Mouse (Mus musculus): Measurements from ENCODE around the gene E330017A01Rik. TPM values are rescaled to one million over a fixed set of nuclear protein-coding genes. Genes with fewer than 3 reads are reported as not detected.

The E330017A01Rik gene
- total RNA-seq (2014; rRNA removed) = not detected in 2 replicates
- 0.14 TPM in 1 of 2 replicates, not detected in the other for polyA plus RNA-seq (2015; fragmentation: Nextera tagmentation; extraction: Ambion mirVana)

DNA sequence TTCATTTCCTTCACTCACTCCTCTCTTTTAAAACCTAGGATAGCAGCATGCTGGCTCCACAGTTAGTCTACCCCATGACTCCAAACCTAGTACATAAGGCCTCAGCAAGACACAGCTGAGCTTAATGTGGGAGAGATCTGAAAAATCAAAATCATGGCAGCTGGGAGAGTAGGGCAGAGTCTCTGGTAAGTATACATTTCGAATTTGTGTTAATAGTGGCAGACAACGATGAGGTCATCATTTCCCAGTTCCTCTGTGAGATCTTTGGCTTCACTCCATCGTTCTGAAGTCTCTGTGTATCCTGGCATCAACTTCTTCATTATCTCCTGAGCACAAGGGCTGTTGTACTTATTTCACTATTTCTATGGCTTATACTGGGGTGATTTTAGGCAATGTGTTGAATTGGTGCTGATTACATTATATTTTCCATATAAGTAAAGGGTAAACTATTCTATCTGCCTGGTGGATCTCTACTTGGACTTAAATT, at the start of gene E330017A01Rik:
Gene E330017A01Rik, minus strand, starts transcription at position 51 of the 487 bp plus-strand sequence.
- TF ChIP-seq CTCF (IDR thresholded peaks at IDR 0.05) = no peak
- WGBS = 88% methylated on average over 3 of the region's 3 CpGs
- no peaks in the 10 kb centered on the region for H3K36me3 ChIP-seq (ENCODE audit: insufficient read depth, low read length)
- H3K9me3 ChIP-seq (ENCODE audit: low read length) = no peaks in the 10 kb centered on the region
- no peaks in the 10 kb centered on the region for H3K27me3 ChIP-seq (ENCODE audit: insufficient read depth, low read length)
- no peak within 1 kb of the TSS for H3K27ac ChIP-seq (ENCODE audit: low read depth, low read length)
- H3K4me1 ChIP-seq (ENCODE audit: insufficient read depth, low read length) = no peaks in the 10 kb centered on the region
- H3K4me2 ChIP-seq (ENCODE audit: low read depth, low read length, poor library complexity, severe bottlenecking) = no peak within 1 kb of the TSS
- no peak within 1 kb of the TSS for H3K4me3 ChIP-seq (ENCODE audit: low read depth, low read length)
- ATAC-seq (ENCODE audit: low FRiP score) (no peak), DNase-seq (ENCODE audit: low spot score) (no peak)
- no peak within 1 kb of the TSS for H3K9ac ChIP-seq (replicated peaks; ENCODE audit: low read length, poor library complexity, severe bottlenecking)

DNA sequence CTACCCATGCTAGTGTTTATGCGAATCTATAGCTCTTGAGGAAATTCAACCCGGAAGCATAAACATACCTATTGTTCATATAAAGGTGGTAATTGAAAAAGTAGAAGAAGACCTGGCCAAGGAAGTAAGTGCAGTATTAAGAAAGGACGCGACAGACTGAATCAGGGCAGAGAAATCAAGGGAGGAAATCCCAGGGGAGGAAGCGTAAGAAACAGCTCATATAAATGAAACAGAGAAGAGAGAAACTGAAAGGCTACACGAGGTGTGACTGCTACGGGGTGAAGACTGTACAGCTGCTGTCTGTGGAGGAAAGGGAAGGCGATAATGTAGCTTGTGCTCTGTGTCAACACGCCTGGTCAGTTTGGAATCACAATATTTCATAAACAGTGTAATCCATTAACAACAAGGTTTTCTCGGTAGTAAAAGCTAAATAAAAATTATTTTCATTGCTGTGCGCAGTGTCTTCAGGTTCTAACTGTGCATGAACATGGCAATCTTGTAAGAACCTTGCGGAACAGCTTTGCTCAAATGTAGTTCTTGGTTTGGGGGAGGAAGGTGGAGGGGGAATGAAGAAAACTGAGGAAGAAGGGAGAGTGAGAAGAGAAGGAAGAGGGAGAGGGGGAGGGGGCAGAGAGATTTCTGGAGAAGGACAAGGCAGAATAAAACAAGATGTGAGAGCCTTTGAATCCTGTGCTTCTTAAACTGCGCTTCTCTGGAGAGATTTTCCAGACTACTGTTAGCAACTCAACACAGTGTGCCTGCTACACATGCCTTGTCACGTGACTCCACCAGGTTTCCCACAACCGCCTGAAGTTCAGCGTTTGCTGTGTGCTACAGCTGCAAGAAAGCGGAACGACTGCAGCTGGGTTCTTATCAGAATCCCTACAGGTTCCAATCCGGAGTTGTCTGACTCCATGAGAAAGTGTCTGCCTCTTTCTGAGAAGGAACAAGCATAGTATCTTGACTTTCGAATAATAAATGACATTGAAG, 47.3 kb upstream of the E330017A01Rik start:
- WGBS = 82% methylated on average over 20 of the region's 20 CpGs
- H3K9me3 ChIP-seq (ENCODE audit: low read length) = no peaks in the 10 kb centered on the region

DNA sequence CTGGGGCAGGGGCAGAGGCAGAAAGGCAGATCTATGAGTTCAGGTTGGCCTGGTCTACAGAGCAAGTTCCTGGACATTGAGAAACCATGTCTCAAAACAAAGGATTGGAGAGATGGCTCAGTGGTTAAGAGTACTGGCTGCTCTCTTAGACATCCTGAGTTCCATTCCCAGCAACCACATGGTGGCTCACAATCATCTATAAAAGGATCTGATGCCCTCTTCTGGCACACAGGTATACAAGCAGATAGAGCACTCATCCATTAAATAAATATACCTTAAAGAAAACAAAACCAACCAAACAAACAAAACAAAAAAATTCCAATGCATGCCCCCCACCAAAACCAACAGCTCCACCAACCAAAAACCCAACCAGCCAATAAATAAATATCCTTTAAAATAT, 46.0 kb upstream of the E330017A01Rik start:
- H3K36me3 ChIP-seq (ENCODE audit: insufficient read depth, low read length) = no peaks in the 10 kb centered on the region; the same call in 1 of the 2 replicates
- H3K9ac ChIP-seq (replicated peaks; ENCODE audit: low read length, poor library complexity, severe bottlenecking) = no peak overlapping the region
- no peaks in the 10 kb centered on the region for H3K4me1 ChIP-seq (ENCODE audit: insufficient read depth, low read length)
- no peaks in the 10 kb centered on the region for H3K27me3 ChIP-seq (ENCODE audit: insufficient read depth, low read length)
- DNase-seq (ENCODE audit: low spot score) = no peak
- no peaks in the 10 kb centered on the region for H3K9me3 ChIP-seq (ENCODE audit: low read length)
- TF ChIP-seq CTCF (IDR thresholded peaks at IDR 0.05) = 0 out of 2 replicates have a peak, but pooled peaks have one; percentile 13
- ATAC-seq (ENCODE audit: low FRiP score) = no peak
- no peak overlapping the region for H3K4me3 ChIP-seq (ENCODE audit: low read depth, low read length)
- H3K4me2 ChIP-seq (ENCODE audit: low read depth, low read length, poor library complexity, severe bottlenecking) = no peak overlapping the region
- H3K27ac ChIP-seq (ENCODE audit: low read depth, low read length) = no peak overlapping the region

More for the DNA sequence above, 47.3 kb upstream of the E330017A01Rik start:
- no peak for DNase-seq (ENCODE audit: low spot score)
- no peaks in the 10 kb centered on the region for H3K27me3 ChIP-seq (ENCODE audit: insufficient read depth, low read length)
- H3K4me1 ChIP-seq (ENCODE audit: insufficient read depth, low read length) = no peaks in the 10 kb centered on the region
- TF ChIP-seq CTCF (IDR thresholded peaks at IDR 0.05) = no peak
- no peak for ATAC-seq (ENCODE audit: low FRiP score)
- H3K4me3 ChIP-seq (ENCODE audit: low read depth, low read length) = no peak overlapping the region
- H3K9ac ChIP-seq (replicated peaks; ENCODE audit: low read length, poor library complexity, severe bottlenecking) = no peak overlapping the region
- no peaks in the 10 kb centered on the region; the same call in 1 of the 2 replicates for H3K36me3 ChIP-seq (ENCODE audit: insufficient read depth, low read length)
- H3K27ac ChIP-seq (ENCODE audit: low read depth, low read length) = no peak overlapping the region
- no peak overlapping the region for H3K4me2 ChIP-seq (ENCODE audit: low read depth, low read length, poor library complexity, severe bottlenecking)

DNA sequence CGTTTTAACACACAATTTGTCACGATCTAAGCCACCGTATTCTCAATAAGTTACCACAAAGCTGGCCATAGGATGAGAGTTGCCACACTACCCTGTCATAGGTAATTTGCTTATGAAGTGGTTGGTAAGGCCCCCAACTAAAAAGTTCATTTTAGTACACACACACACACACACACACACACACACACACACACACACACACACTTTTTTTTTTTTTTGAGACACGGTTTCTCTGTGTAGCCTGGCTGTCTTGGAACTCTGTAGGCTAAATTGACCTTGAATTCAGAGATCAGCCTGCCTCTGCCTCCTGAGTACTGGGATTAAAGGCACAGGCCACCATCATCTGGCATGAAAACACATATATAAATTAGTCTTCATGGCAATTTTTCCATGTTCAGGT, 45.4 kb upstream of the E330017A01Rik start:
- DNase-seq (ENCODE audit: low spot score) (no peak), ATAC-seq (ENCODE audit: low FRiP score) (no peak)
- H3K36me3 ChIP-seq (ENCODE audit: insufficient read depth, low read length) = no peaks in the 10 kb centered on the region; the same call in 1 of the 2 replicates
- no peaks in the 10 kb centered on the region for H3K9me3 ChIP-seq (ENCODE audit: low read length)
- WGBS = 95% methylated on average over 4 of the region's 4 CpGs
- no peak overlapping the region for H3K4me2 ChIP-seq (ENCODE audit: low read depth, low read length, poor library complexity, severe bottlenecking)
- no peaks in the 10 kb centered on the region for H3K4me1 ChIP-seq (ENCODE audit: insufficient read depth, low read length)
- no peaks in the 10 kb centered on the region for H3K27me3 ChIP-seq (ENCODE audit: insufficient read depth, low read length)
- no peak overlapping the region for H3K4me3 ChIP-seq (ENCODE audit: low read depth, low read length)
- no peak overlapping the region for H3K9ac ChIP-seq (replicated peaks; ENCODE audit: low read length, poor library complexity, severe bottlenecking)
- TF ChIP-seq CTCF (IDR thresholded peaks at IDR 0.05) = no peak
- no peak overlapping the region for H3K27ac ChIP-seq (ENCODE audit: low read depth, low read length)

DNA sequence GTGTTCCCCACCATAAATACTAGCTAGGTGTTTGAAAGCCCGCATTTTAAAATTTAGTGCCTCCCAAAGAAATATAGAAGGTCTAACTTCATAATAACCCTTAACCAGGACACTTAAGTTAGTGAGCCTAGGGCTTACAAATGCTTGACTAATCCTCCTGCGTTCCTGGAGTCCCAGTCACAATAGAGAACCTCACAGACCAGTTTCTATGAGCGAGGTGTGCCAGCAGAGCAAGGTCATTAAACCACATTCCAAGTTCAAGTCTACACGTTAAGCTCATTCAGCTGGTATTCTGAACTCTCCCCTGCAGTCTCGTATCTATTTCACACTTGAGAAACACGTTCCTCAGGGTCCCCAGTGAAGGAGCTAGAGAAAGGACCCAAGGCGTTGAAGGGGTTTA, 44.3 kb upstream of the E330017A01Rik start:
- no peak overlapping the region for H3K9ac ChIP-seq (replicated peaks; ENCODE audit: low read length, poor library complexity, severe bottlenecking)
- no peak overlapping the region for H3K4me3 ChIP-seq (ENCODE audit: low read depth, low read length)
- no peaks in the 10 kb centered on the region for H3K4me1 ChIP-seq (ENCODE audit: insufficient read depth, low read length)
- 86% methylated on average over 7 of the region's 7 CpGs for WGBS
- no peak overlapping the region for H3K27ac ChIP-seq (ENCODE audit: low read depth, low read length)
- no peak overlapping the region for H3K4me2 ChIP-seq (ENCODE audit: low read depth, low read length, poor library complexity, severe bottlenecking)
- no peak for TF ChIP-seq CTCF (IDR thresholded peaks at IDR 0.05)
- ATAC-seq (ENCODE audit: low FRiP score) (no peak), DNase-seq (ENCODE audit: low spot score) (no peak)
- H3K36me3 ChIP-seq (ENCODE audit: insufficient read depth, low read length) = peaks cover 7% of the 10 kb centered on the region
- no peaks in the 10 kb centered on the region for H3K27me3 ChIP-seq (ENCODE audit: insufficient read depth, low read length)
- H3K9me3 ChIP-seq (ENCODE audit: low read length) = no peaks in the 10 kb centered on the region

DNA sequence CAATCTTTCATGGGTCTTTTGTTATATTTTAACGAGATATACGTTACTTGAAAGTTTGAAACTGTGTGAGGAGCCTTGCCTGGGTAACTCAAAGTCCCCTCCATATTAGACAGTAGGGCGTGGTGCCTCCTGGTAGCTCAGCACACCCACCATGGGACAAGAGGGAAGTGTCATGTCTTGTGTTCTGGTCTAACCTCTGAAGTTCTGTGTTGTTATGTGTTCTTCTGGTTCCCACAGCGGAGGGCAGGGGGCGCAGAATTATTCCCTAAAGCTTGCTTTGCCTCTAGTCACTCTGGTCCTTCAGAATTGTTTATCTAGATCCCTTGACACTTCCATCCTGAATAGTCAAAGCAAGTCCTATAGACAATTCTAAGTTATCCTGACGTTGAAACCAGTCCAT, 43.5 kb upstream of the E330017A01Rik start:
- Histone ChIP-seq H3K36me3 (ENCODE audit: insufficient read depth, low read length) (peaks cover 8% of the 10 kb centered on the region), H3K4me3 (ENCODE audit: low read depth, low read length) (no peak overlapping the region), H3K9ac (replicated peaks; ENCODE audit: low read length, poor library complexity, severe bottlenecking) (no peak overlapping the region), H3K4me1 (ENCODE audit: insufficient read depth, low read length) (no peaks in the 10 kb centered on the region), H3K4me2 (ENCODE audit: low read depth, low read length, poor library complexity, severe bottlenecking) (no peak overlapping the region), H3K27me3 (ENCODE audit: insufficient read depth, low read length) (no peaks in the 10 kb centered on the region), H3K9me3 (ENCODE audit: low read length) (no peaks in the 10 kb centered on the region), H3K27ac (ENCODE audit: low read depth, low read length) (no peak overlapping the region)
- DNase-seq (ENCODE audit: low spot score) = no peak
- TF ChIP-seq CTCF (IDR thresholded peaks at IDR 0.05) = no peak
- 92% methylated on average over 6 of the region's 6 CpGs for WGBS
- no peak for ATAC-seq (ENCODE audit: low FRiP score)
